Mouse (Mus musculus) CH12.LX (cell line): ENCODE measurements around the gene Mpp1. TPM values are rescaled to one million over a fixed set of nuclear protein-coding genes. Genes with fewer than 3 reads are reported as not detected.

Experiments
- DNase-seq: peaks from one replicate; pipeline ENCODE4 v3.0.0-alpha.2; 2013; ENCODE audit errors: extremely low read depth
- H3K27ac ChIP-seq: 2 replicates; pipeline ENCODE4 v1.5.1; 2012; ENCODE audit warnings: low read depth, mild to moderate bottlenecking, control low read depth, moderate library complexity; ENCODE audit not compliant: insufficient read depth
- H3K27me3 ChIP-seq: replicated peaks from 2 replicates; pipeline ENCODE3; 2012; ENCODE audit warnings: inconsistent platforms
- H3K36me3 ChIP-seq, 2 experiments: replicated peaks in 1 of 2; 2 replicates each; pipeline versions ENCODE3 to v1.6.1; 2012; ENCODE audit warnings: inconsistent platforms in 1 of 2, low read length in 1 of 2, mild to moderate bottlenecking in 1 of 2, mixed read lengths in 1 of 2, moderate library complexity in 1 of 2; ENCODE audit not compliant: control insufficient read depth in 1 of 2, insufficient read depth in 1 of 2
- H3K4me1 ChIP-seq, 2 experiments: 2 replicates each; pipeline ENCODE4 v1.6.1; 2012; ENCODE audit warnings: inconsistent platforms in 1 of 2, moderate library complexity in 1 of 2; ENCODE audit not compliant: insufficient read depth in 2 of 2, control insufficient read depth in 1 of 2
- H3K4me2 ChIP-seq: 2 replicates; pipeline ENCODE4 v1.6.1; 2012; ENCODE audit warnings: low read depth, mild to moderate bottlenecking, control low read depth; ENCODE audit not compliant: poor library complexity, insufficient read depth, severe bottlenecking
- H3K4me3 ChIP-seq, 3 experiments: fragments of 150-350 bp in 1 of 3; sonication (generic) in 1 of 3; replicated peaks in 1 of 3; 2 replicates each; pipeline versions ENCODE3 to v1.5.1; 2011 to 2012; ENCODE audit warnings: low read depth in 2 of 3, low read length in 2 of 3, mild to moderate bottlenecking in 2 of 3, moderate library complexity in 2 of 3, control low read depth in 1 of 3, improper control_type of control experiment in 1 of 3, inconsistent platforms in 1 of 3, mixed read lengths in 1 of 3; ENCODE audit not compliant: poor library complexity in 1 of 3
- H3K79me2 ChIP-seq: replicated peaks from 2 replicates; pipeline ENCODE4 v1.6.1; 2012; ENCODE audit warnings: mild to moderate bottlenecking, moderate library complexity; ENCODE audit not compliant: control insufficient read depth, poor library complexity, insufficient read depth, severe bottlenecking; ENCODE audit errors: extremely low read depth
- H3K9ac ChIP-seq: 2 replicates; pipeline ENCODE4 v1.6.1; 2012; ENCODE audit warnings: low read depth, mild to moderate bottlenecking, control low read depth, moderate library complexity; ENCODE audit not compliant: insufficient read depth
- H3K9me3 ChIP-seq: replicated peaks from 2 replicates; pipeline ENCODE3; 2012; ENCODE audit warnings: low read length, inconsistent platforms, mixed read lengths
- CHD1 ChIP-seq: IDR thresholded peaks from 2 replicates; pipeline ENCODE4 v1.6.1; 2012; ENCODE audit warnings: low read depth, low read length, improper control_type of control experiment, inconsistent platforms
- ELF1 ChIP-seq: IDR thresholded peaks from 2 replicates; pipeline ENCODE4 v1.6.1; 2014; ENCODE audit warnings: low read depth, mild to moderate bottlenecking, inconsistent platforms, low read length, improper control_type of control experiment
- EP300 ChIP-seq: IDR thresholded peaks from 2 replicates; pipeline ENCODE4 v1.6.1; 2011; ENCODE audit warnings: low read length, improper control_type of control experiment
- ETS1 ChIP-seq: conservative IDR thresholded peaks from 2 replicates; pipeline ENCODE4 v1.6.1; 2012; ENCODE audit warnings: low read depth, mild to moderate bottlenecking, inconsistent platforms, low read length, improper control_type of control experiment, moderate library complexity
- HCFC1 ChIP-seq: IDR thresholded peaks from 2 replicates; pipeline ENCODE4 v1.6.1; 2012; ENCODE audit warnings: low read depth, mild to moderate bottlenecking, inconsistent platforms, low read length, improper control_type of control experiment
- IRF4 ChIP-seq: IDR thresholded peaks from 2 replicates; pipeline ENCODE4 v1.6.1; 2014; ENCODE audit warnings: low read depth, mild to moderate bottlenecking, inconsistent platforms, low read length, improper control_type of control experiment
- JUN ChIP-seq: IDR thresholded peaks from 2 replicates; pipeline ENCODE4 v1.6.1; 2011; ENCODE audit warnings: low read depth, mild to moderate bottlenecking, low read length, improper control_type of control experiment, moderate library complexity; ENCODE audit not compliant: insufficient read depth
- JUND ChIP-seq: conservative IDR thresholded peaks from 2 replicates; pipeline ENCODE4 v1.6.1; 2011; ENCODE audit warnings: low read depth, low read length, improper control_type of control experiment
- MAFK ChIP-seq: IDR thresholded peaks from 2 replicates; pipeline ENCODE4 v1.6.1; 2011; ENCODE audit warnings: low read length, improper control_type of control experiment; ENCODE audit not compliant: insufficient replicate concordance
- MAX ChIP-seq: IDR thresholded peaks from 2 replicates; pipeline ENCODE4 v1.6.1; 2011; ENCODE audit warnings: low read length, improper control_type of control experiment
- MYC ChIP-seq: IDR thresholded peaks from 2 replicates; pipeline ENCODE4 v1.6.1; 2011; ENCODE audit warnings: low read depth, mild to moderate bottlenecking, improper control_type of control experiment, low read length
- POLR2AphosphoS2 ChIP-seq: IDR thresholded peaks from 2 replicates; pipeline ENCODE4 v1.6.1; 2011; ENCODE audit warnings: low read depth, low read length, improper control_type of control experiment
- RCOR1 ChIP-seq: conservative IDR thresholded peaks from 2 replicates; pipeline ENCODE4 v1.6.1; 2012; ENCODE audit warnings: low read depth, mild to moderate bottlenecking, inconsistent platforms, low read length, improper control_type of control experiment
- SMC3 ChIP-seq: IDR thresholded peaks from 2 replicates; pipeline ENCODE4 v1.6.1; 2011; ENCODE audit warnings: low read depth, low read length, improper control_type of control experiment
- TBP ChIP-seq: conservative IDR thresholded peaks from 2 replicates; pipeline ENCODE4 v1.6.1; 2011; ENCODE audit warnings: low read depth, low read length, improper control_type of control experiment
- ZC3H11A ChIP-seq: IDR thresholded peaks from 2 replicates; pipeline ENCODE4 v1.6.1; 2012; ENCODE audit warnings: low read depth, mild to moderate bottlenecking, inconsistent platforms, low read length, improper control_type of control experiment
- dilution Hi-C: fragments of 300-500 bp; cut with MboI; formaldehyde crosslinking; loops from 2 replicates; pipeline ENCODE4 v1.14.3; 2020; ENCODE audit warnings: low sequenced_read_pairs; ENCODE audit not compliant: extremely low pct_unique_long_range_greater_than_20kb, extremely low pct_ligation_motif_present
- in situ Hi-C: fragments of 300-500 bp; cut with MboI; formaldehyde crosslinking; loops from 3 replicates; pipeline ENCODE4 v1.14.3; 2019; ENCODE audit warnings: low sequenced_read_pairs, low pct_ligation_motif_present, low pct_unique_long_range_greater_than_20kb, mixed read lengths
- polyA plus RNA-seq: library from polyadenylated mRNA; unstranded; fragments of >175 nt; gene quantifications from 2 replicates; pipeline ENCODE4 v1.2.1, GENCODE M21; 2012; ENCODE audit warnings: low read depth; ENCODE audit not compliant: insufficient read length
- total RNA-seq, 2 experiments: library from RNA; depleted of rRNA; stranded (reverse); fragments of 300-350 nt in 1 of 2; fragments of >200 nt in 1 of 2; gene quantifications; 2 replicates each; pipeline ENCODE4 v1.2.3; 2012 to 2014

The Mpp1 gene
- total and polyA plus RNA-seq, 3 experiments = 10.8 to 30.0 (median 22.2) TPM

GRCm38 (mm10) chrX:75115550-75115949 lies 15.3 kb downstream of the Mpp1 start:
- Histone ChIP-seq H3K27ac (no peak overlapping the region), H3K9ac (no peak overlapping the region), H3K9me3 (no peaks in the 10 kb centered on the region), H3K27me3 (no peaks in the 10 kb centered on the region), H3K4me1 (no peaks in the 10 kb centered on the region), H3K36me3 (peaks cover 4 to 24% of the 10 kb centered on the region in 2 experiments), H3K79me2 (no peaks in the 10 kb centered on the region), H3K4me2 (no peak overlapping the region), H3K4me3 (no peak overlapping the region)
- no peak for DNase-seq
- dilution Hi-C loops (no loop called here), in situ Hi-C loops (no loop called here)
- TF ChIP-seq MAFK (no peak), POLR2AphosphoS2 (no peak), HCFC1 (no peak), MAX (no peak), JUN (no peak), ZC3H11A (no peak), SMC3 (no peak), TBP (no peak), ELF1 (no peak), ETS1 (no peak), RCOR1 (no peak), MYC (no peak), EP300 (no peak), CHD1 (no peak), JUND (no peak)

- Histone ChIP-seq H3K36me3 (peaks cover 33 to 63% of the 10 kb centered on the region in 2 experiments), H3K4me1 (peaks cover 0 to 10% of the 10 kb centered on the region in 2 experiments; a peak in 1 of 4 replicates), H3K27me3 (no peaks in the 10 kb centered on the region), H3K4me2 (no peak overlapping the region), H3K27ac (no peak overlapping the region), H3K4me3 (no peak overlapping the region), H3K9me3 (no peaks in the 10 kb centered on the region), H3K9ac (no peak overlapping the region), H3K79me2 (peaks cover 12% of the 10 kb centered on the region; the same call in 1 of the 2 replicates)
- dilution Hi-C loops = no loop called here
- DNase-seq = no peak
- in situ Hi-C loops = no loop called here
- no peak for TF ChIP-seq ZC3H11A
- no peak for TF ChIP-seq IRF4
- TF ChIP-seq POLR2AphosphoS2 = no peak
Observed at GRCm38 (mm10) chrX:75102293-75102692, 28.5 kb downstream of the Mpp1 start.
